Mouse (Mus musculus): Measurements from ENCODE around the gene Cpz. TPM values are rescaled to one million over a fixed set of nuclear protein-coding genes. Genes with fewer than 3 reads are reported as not detected.

The Cpz gene
- 68.2 and 91.3 TPM in 2 replicates for polyA plus RNA-seq (2012; rRNA removed)

DNA sequence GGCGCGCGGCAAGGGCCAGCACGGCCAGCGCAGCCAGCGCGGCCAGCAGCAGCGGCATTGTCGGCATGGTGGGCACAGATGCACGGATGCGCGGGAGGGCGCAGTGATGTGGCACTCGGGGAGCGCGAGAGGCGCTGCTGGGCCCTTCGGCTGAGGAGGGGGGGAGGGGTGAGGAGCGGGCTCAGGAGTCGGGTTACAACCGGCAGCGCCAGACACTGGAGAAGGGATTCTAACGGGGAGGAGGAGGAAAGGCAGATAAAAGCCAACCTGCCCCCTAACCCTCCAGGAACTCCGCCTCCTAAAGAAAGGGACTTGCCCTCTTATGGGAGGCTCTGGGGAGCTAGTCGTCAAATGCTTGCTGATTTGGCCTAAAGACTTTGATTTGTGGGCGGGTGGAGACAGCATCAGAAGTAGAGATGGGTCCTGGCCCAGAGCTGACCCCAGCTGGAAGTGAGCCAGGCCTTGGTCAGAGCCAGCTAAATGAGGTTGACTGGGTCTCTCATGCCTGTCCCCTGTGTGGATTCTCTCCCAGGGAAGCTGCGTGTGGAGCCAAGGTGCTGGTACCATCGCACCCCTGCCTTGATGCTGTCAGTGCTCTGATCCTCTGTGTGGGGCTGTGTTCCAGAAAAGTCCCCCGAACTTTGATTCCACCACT is at the start of gene Cpz:
TSS of gene Cpz (minus strand) at position 230 of the 655 bp plus-strand sequence.

DNA sequence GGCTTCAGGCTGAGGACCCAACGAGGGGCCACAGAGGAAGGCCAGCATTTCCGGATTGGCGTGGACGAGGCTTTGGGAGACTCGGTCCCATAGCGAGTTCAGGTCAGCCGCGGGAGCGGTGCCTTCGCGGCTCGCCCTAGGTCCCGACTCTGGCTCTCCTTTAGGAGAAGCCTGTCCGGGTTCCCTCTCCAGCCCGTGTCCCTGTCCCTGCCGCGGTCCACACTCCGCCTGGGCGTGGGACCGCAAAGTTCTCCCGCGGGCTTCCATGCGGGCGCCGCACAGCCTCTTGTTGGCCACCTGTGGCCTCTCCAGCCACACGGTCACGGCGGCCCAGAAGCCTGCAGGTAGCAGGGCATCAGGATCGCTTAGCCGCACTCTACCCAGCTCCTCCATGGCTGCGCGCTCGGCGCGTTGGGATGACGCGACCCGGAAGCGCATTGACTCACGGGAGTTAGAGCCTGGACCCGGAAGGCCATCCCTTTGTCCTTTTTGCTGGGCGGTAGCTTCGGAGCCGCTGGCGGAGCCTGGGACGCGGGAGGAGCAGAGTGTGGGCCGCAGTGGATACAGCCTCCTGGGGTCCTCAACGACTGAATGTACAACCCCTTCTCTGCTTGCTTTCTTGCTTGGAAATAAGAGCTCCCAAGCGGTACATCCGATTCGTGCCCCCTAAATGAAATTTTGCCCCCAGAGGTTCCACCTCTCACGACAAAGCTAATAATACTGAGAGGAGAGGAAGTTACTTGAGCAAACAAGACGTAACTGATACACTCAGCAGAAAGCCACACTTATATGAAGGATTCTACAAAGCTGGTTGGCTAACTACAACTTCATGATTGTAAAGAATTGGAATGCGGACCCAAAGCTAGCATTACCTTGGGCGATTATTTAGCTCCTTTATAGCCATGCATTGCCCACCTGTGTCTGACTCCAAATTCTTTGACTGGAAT is 49.4 kb upstream of the Cpz start, which contains the start of gene Trmt44:
TSS of gene Trmt44 (minus strand) at position 418 of the 947 bp plus-strand sequence.

Other genes with a start within 250 kb of the Cpz start
- 9.8 and 13.0 TPM in 2 replicates for gene Adra2c, start 247.4 kb downstream of the Cpz start, polyA plus RNA-seq (2012; rRNA removed)
- not detected in 2 replicates for gene Hmx1, start 136.6 kb downstream of the Cpz start, polyA plus RNA-seq (2012; rRNA removed)
- 8.7 and 9.0 TPM in 2 replicates for gene Trmt44, start 49.4 kb upstream of the Cpz start, polyA plus RNA-seq (2012; rRNA removed)
- gene Acox3, start 57.3 kb upstream of the Cpz start, polyA plus RNA-seq (2012; rRNA removed) = 33.5 and 37.9 TPM in 2 replicates
- gene Htra3, start 154.1 kb upstream of the Cpz start, polyA plus RNA-seq (2012; rRNA removed) = 317 and 457 TPM in 2 replicates
- gene Sh3tc1, start 214.3 kb upstream of the Cpz start, polyA plus RNA-seq (2012; rRNA removed) = 18.8 and 19.4 TPM in 2 replicates
- 11.2 and 13.6 TPM in 2 replicates for gene Ablim2, start 232.2 kb upstream of the Cpz start, polyA plus RNA-seq (2012; rRNA removed)

Data from ovary, adult 2 months (tissue).